Mouse (Mus musculus) megakaryocyte, adult 5-6 weeks (primary cell): ENCODE data around the gene Gtf2ird2. TPM values are rescaled to one million over a fixed set of nuclear protein-coding genes. Genes with fewer than 3 reads are reported as not detected.

ENCODE experiments used
- ATAC-seq: 2 replicates; pipeline ENCODE4 v1.8.0; 2016; ENCODE audit warnings: mild to moderate bottlenecking, inconsistent platforms; ENCODE audit not compliant: poor library complexity, severe bottlenecking
- total RNA-seq, 2 experiments: library from RNA; stranded (forward) in 1 of 2; stranded (reverse) in 1 of 2; fragments of 153-499, 151-499 nt in 1 of 2; fragments of 221-1000, 200-1000 nt in 1 of 2; gene quantifications; 2 replicates each; pipeline versions ENCODE4 v1.2.3 to v1.2.4; 2015 to 2017

Gtf2ird2 gene
- total RNA-seq, 2 experiments from 2014 or later, result 2.5 to 4.4 TPM

DNA sequence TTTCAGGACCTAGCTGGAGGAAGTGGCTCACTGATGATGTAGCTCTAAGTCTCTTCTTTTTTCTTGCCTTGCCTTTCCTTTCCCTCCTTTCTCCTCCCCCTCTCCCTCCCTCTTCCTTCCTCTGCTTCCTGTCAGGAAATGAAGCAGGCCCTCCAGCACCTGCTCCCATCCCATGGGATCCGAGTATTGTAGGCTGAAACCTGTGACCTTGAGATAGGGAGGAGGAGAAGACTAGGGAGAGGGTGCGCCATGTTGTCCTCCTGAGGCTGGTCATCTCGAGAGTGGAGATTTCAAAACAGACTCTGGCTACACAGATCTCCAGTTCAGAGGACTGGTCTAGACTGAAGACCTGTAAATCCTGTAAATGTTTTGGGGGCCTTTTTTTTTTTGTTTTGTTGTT is 1.6 kb upstream of the Gtf2ird2 start:
- ATAC-seq, result no peak

DNA sequence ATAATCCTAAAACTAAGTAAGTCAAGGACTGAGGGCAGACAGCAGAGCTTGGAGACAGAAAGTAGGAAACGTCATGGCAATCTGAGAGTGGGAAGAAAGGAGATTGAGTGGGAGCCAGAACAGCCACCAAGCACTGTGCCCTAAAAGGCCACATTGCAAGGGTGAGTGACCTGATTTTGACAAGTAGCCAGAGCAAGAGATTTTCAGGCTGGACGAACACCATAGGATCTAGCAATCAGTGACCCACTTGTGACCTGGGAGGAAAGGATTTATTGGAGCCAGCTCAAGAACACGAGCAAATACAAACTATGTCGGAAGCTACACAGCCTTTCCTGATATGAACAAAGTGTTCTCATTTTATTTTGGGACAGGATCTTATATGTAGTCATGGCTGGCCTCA is 1.1 kb upstream of the Gtf2ird2 start:
- no peak for ATAC-seq

DNA sequence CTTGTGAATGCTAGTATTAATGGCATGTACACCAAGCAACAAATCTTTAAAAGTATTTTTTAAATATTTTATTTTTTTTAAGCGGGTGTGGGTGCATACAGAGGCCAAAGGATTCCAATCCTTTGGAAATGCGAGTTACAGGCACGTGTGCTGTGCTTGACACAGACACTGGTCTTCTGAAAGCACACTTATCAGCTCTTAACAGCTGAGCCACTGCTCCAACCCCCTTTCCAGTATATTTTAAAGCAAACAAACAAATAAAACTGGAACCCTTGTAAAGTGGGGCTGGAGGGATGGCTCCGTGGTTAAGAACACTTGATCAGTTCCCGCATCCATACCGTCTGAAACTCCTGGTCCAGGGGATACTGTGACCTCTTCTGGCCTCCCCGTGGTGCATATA is 657 bp upstream of the Gtf2ird2 start:
- no peak for ATAC-seq

DNA sequence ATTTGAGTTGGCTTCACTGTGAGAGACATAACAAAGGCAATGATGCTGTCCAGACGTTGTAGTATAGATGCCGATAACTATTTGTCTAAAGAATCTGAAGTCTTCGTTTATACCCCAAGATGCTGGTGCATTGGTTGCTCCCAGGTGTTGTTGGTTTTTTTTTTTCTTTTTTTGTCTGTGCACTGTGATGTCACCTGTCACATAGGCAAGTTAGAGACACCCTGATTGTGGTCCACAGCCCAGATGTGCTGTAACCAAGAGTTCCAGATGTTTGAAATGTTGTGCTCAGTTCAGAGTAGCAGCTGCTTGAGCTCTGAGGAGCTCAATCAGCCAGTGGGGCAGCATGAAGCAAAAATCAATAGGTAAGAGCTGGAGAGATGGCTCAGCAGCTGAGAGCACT is 2.2 kb downstream of the Gtf2ird2 start:
- ATAC-seq, result no peak

DNA sequence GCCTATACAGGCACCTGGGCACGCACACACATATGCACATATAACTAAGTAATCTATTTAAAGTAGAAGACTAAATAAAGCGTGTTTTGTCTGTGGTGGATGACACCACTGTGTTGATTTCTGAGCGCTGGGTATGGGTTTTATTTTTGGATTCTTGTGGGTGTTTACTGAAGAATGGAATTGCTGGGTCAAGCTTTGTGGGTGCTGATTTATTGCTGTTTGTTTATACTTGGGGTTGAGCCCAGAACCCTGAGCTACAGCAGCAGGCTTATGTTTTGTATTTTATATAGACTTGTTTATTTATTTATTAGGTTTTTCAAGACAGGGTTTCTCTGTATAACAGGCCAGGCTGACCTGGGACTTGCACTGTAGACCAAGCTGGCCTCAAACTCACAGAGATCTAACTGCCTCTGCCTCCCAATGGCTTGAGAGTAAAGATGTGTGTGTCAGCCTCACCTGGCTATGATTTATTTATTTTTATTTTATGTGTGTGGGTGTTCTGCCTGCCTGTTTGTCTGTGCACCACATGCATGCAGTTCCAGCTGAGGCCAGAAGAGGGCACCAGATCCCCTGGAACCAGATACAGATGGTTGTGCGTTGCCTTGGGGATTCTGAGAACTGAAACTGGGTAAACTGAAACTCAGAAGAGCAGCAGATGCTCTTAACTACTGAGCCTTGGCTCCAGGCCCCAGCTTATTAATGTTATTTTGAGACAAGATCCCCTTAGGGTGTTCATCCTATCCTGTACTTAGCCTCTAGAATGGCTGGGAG is 3.3 kb downstream of the Gtf2ird2 start:
- peak; percentile 49 for ATAC-seq

DNA sequence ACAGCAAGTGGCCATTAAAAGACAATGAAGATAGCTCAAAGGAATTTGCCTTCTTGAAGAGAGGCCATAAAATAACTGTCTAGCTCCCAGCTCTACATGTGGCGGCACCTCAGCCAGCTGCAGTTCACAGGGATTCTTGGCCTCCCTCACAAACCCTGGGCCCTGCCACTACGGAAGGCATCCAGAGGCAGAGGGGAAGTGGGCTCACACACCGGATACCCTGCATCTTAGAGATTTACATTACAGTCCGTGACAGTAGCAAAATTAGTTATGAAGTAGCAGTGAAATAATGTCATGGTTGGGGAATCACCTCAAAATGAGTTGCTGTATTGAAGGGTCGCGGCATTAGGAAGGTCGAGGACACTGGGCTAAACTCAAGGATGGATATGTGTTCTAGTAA is 4.8 kb downstream of the Gtf2ird2 start:
- no peak for ATAC-seq

DNA sequence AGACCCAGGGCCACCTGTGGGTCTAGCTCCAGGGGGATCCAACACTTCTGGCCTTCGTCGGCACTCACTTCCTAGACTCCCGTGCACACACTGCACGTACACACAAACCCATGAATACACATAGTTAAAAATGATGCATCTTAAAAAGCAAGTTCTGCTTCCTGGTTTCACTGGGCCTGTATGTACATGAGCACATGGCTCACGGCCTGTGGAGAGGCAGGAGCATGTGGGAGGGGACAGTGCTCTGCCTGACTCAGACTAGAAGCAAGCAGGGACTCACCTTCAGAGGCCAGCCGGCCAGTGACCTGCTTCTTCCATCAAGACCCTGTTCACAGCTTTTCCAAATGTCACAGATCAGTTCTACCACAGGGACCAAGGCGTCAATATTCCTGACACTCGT is 9.8 kb downstream of the Gtf2ird2 start:
- ATAC-seq, result peak; percentile 43

DNA sequence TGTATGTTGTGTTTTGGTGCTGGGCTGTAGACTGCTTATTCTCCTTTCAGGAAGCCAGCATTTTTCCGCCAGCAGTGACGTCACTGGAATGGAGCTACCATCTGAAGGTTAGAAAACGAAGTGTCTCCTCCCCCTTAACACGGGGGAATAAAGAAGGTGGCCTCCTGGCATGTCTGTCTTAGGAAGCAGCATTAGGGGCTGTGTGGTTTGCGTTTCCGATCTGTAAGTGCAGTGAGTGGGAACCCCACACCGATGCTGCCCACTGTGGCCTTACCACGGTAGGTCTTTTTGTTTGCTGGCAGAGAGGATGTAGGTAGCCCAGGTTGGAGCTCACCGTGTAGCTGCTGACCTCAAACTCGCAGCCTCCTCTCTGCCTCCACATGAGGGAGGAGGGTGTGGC is 22.9 kb downstream of the Gtf2ird2 start:
- no peak for ATAC-seq

DNA sequence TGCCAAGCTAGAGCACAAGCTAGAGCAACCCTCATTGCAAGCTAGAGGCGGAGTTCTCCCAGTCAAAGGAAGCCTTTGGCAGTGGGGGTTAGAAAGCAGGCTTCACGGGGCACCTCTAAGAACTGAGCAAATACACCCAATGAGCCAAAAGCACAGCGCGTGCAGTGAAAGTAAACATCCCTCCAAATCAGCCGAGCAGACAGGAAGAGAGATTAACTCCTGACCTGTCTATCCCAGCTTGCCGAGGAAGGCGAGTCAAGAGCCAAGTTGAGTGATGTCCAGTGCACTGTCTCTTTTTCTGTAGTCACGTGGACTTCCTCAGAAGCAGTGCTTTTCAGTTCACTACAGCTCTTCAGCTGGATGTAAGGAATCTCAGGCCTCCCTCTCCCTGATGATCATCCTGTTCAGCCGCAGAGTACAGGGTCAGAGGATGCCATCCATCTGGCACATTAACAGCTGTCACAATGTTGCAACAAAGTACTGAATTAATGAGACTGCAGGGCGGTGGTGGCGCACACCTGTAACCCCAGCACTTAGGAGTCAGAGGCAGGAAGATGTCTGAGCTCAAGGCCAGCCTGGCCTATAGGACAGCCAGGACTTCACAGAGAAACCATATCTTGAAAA is 26.2 kb downstream of the Gtf2ird2 start:
- ATAC-seq, result no peak

DNA sequence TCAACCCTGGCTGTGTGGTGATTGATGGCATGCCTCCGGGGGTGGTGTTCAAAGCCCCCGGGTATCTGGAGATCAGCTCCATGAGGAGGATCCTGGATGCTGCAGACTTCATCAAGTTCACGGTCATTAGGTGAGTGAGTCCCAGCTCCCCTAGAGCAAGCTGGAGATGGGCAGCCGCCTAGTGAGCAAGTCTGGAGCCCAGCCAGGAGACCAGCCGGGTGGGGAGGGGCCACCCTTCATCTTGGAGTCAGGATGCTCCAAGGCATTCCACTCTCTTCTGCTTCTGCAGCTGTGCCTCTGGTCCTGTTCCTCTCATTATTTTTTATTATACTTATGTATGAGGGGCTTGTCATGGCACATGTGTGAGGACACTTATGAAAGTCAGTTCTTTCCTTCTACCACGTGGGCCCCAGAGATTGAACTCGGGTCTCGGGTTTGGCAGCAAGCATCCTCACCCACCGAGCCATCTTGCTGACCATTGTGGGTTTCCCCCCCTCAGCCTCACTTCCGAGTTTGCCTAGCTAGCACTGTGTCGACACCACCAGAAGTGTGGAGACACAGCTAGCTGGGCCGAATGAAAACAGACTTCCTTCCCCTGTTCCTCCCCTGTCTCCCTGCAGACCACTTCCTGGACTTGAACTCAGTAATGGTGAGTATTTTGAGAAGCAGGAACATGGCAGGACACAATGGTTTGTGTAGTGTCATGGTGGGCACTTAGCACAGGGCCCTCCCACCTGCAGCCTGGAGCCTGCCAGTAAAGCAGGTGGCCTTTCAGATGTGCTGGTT is 30.4 kb downstream of the Gtf2ird2 start:
- ATAC-seq, result peak; percentile 79

DNA sequence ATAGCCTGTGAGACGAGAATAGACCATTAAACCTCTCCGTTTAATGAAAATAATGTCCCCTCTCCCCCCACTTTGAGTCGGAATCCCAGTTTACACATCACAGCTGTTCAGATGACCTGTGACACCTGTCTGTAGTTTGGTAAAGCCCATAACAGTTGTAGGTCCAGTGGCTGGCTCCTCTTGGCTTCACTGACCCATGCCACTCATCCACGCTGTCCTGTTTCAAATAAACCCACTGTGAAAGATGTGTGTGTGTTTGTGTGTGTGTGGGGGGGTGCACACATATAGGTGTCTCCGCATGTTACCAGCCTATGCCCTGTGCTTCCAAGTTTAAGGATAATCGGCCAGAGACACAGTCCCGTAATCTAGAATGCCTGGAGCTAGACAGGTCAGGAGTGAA is 34.1 kb downstream of the Gtf2ird2 start:
- ATAC-seq, result no peak

DNA sequence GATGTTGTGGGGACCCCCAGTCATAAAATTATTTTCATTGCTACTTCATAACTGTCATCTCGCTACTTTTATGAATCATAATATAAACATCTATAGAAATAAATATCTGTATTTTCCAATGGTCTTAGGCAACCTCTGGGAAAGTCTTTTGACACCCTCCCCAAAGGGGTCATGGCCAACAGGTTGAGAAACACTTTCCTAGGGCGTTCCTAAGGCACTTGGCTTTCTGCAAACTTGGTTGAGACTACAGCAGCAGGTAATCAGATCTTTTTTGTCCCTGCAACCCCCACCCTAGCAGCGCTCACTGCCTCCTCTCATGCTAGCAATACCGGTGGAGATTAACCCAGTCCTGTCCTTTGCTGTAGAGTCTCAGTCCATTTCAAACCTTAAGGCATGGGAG is 37.5 kb downstream of the Gtf2ird2 start:
- ATAC-seq, result no peak

DNA sequence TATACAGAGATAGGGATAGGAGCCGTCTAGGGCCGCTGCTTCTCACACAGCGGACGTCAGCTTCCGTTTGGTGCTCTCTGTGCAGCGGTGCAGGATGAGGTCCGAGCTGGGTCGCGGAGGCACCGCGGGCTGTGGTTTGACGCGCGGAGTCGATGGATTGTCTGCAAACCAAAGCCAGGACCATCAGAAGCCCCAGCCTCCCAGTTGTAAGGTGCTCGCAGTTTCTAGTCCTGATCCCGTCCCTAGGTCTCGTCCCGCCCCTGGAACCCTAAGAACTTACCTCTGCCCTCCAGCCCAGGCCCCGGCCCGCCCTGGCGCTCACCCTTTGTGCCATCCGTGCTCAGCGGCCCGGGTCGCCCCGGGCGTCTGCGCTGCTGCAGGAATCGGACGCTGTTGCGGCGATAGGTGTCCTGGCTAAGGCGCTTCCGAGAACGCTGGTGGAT is 37.9 kb downstream of the Gtf2ird2 start:
- no peak for ATAC-seq

DNA sequence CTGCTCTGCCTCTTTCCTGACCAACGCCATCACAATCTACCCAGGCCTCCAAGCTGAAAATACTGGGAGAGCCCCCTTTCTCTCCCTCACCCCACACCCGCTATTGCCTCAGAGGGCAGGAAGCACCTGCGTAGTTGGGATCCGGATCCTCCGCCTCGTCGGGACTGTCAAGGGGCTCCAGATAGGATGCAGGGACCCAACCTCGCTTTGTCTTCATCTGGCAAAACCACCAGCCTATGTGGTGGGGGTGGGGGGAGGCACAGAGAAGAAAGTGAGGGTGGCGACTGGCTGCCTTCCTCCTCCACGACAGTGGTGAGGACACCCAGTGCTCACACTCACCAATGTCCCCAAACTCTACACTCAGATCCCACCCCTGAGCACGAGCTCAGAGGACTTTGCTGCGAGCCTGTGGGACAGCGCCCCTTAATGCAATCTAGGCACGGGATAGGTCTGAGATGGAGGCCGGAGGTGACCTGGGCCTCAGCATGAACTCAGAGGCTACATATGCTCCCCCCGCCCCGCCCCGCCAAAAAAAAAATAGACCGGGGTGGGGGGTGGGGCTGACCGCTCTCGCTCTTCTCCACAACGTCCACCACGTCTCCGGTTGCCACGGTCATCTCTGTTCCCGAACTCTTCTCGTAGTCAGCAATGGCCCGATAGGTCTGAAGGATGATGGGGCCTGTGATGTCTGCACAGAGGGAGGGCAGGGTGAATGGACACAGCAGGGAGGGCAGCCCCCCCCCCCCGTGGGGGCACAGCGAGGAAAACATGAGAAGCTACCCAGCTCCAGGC is 41.5 kb downstream of the Gtf2ird2 start:
- no peak for ATAC-seq

DNA sequence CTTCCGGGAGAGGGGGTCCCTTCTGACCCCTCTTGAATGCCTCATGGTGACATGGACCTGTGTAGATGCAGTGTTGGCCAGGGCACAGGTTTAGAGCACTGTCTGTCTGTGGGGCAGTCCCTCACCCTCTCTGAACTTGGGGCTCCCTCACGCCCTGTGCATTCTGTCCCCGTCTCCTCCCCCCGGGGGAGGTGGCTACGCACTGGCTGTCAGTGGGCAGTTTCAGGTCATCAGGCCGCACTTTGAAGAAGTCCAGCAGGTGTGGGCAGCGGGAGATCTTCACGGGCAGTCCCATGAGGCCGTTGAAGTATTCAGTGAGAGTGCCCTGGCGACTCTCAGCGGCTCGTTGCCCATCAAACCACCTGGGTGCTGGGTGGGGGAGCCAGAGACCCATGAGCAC is 43.1 kb downstream of the Gtf2ird2 start:
- ATAC-seq, result no peak

DNA sequence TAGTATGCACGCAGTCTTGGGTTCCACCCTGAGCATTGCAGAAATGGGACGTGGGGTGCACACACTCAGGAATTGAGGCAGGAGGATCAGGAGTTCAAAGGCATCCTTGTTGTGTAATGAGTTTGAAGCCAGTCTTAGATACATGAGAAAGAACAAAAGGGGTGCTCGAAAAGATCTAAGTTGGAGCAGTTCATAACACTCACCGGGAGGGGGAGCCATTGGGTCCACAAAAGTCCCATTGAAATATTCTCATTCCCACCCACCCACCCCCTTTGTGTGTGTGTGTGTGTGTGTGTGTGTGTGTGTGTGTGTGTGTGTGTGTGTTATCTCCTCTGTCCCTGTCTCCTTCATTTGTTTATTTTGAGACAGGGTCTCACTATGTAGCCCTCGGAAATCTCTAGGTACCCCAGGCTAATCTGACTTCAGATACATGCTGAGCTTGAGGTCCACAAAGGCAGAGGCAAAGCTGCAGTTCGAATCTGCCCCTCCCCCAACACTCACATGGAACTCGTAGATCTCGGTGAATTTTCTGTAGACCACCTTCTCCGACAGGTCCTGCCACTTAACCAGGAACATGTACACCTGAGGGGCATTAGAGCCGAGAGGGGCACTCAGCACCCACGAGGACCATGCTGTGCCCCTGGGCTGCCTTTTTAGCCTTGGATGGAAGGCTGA is 43.9 kb downstream of the Gtf2ird2 start:
- no peak for ATAC-seq

DNA sequence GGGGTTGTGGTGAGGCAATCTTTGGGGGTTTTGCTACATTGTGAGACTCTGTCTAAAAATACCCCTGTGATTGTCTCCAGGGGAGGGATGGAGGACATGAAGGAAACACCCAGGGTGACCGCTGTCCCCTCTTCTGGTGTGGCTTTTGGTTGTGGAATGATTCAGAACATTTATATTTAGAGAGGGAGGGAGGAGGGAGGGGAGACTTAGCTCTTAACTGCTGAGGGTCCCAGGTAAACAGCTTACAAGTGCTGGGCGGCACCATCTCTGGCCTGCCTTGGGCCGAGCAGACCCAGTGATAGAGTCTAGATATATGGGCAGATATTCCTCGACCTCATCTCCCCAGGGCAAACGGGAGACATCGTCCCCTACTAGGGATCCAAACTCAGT is 44.4 kb downstream of the Gtf2ird2 start:
- no peak for ATAC-seq

DNA sequence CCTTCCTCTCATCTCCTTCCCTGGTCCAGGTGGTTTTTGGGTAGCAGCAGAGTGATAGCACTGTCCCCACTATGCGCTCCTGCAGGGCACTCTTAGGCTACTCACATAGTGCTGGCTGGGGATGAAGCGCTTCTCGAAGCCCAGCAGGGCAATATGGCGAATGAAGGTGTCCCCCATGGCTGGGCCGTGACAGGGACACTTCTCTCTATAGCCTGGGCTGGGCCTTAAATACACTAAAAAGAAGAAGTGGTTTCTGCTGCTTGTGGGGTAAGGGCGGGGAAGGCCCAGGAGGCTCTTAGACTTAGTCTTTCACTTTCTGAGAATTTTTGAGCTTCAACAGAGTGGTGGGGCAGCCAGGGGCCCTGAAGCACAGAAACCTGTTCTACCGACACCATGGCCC is 45.6 kb downstream of the Gtf2ird2 start, which contains the start of gene Ncf1:
Gene Ncf1 (minus strand): TSS at position 235 of the 400 bp plus-strand sequence.
- peak; percentile 43 for ATAC-seq

DNA sequence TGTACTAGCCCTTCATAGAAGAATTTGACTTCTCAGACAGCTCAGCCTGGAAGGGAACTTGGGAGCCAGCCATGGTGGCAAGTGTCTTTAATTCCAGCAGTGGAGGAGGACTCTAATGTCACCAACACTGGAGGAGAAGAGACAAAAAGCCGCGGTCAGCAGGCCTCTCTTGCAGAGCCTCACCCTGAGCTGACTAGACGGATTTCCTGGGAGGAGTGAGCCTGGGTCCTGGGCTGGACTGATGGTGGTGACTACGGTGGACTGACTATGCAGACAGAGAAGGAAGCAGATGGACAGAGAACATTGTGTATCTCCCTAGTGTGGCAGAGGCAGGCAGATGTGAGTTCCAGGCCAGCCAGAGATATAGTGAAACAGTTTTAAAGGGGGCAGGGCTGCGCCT is 47.6 kb downstream of the Gtf2ird2 start:
- ATAC-seq, result peak; percentile 28

DNA sequence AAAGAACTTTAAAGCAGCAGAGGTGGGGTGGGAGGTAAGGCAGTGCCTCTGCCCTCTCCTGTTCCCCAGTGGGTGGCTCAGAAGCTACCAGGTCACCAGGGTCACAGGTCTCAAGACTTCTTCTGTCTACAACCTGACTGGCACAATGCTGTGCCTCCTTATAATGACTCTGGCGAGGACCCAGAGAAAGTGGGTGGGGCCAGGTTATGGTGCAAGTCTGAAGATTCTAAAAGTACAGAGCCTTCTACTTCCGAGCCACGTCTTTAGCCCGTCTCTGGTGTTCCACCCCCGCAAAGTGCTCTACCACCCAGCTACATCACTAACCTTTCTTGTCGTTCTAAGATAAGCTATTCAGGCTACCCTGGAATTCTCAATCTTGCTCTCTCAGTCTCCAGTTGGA is 48.3 kb downstream of the Gtf2ird2 start:
- peak; percentile 40 for ATAC-seq
